Mouse (Mus musculus): ENCODE results near the gene Ccl8.

The Ccl8 gene

GRCm38 (mm10) chr11:82114885-82115284 is at the start of gene Ccl8:
Gene Ccl8, plus strand, starts transcription at chr11:82115185.
- DNase-seq, result no peak

GRCm38 (mm10) chr11:82066953-82067571 is 47.9 kb upstream of the Ccl8 start:
- DNase-seq, result no peak

GRCm38 (mm10) chr11:82071076-82071475 is 43.9 kb upstream of the Ccl8 start:
- DNase-seq, result no peak

- peak; percentile 44 for DNase-seq
Observed at GRCm38 (mm10) chr11:82072374-82072773, 42.6 kb upstream of the Ccl8 start.

GRCm38 (mm10) chr11:82072984-82073383 is 42.0 kb upstream of the Ccl8 start:
- peak; percentile 20 for DNase-seq

- DNase-seq, result no peak
Observed at GRCm38 (mm10) chr11:82073686-82074085, 41.3 kb upstream of the Ccl8 start.

GRCm38 (mm10) chr11:82077031-82077430 is 38.0 kb upstream of the Ccl8 start:
- DNase-seq, result peak; percentile 19

- no peak for DNase-seq
Observed at GRCm38 (mm10) chr11:82078136-82078730, 36.8 kb upstream of the Ccl8 start.

- peak; percentile 15 for DNase-seq
Observed at GRCm38 (mm10) chr11:82080865-82081264, 34.1 kb upstream of the Ccl8 start.

GRCm38 (mm10) chr11:82084360-82084759 is 30.6 kb upstream of the Ccl8 start:
- DNase-seq, result no peak

GRCm38 (mm10) chr11:82099511-82100323 is 15.3 kb upstream of the Ccl8 start:
- no peak for DNase-seq

- DNase-seq, result no peak
Observed at GRCm38 (mm10) chr11:82101087-82101486, 13.9 kb upstream of the Ccl8 start.

GRCm38 (mm10) chr11:82101529-82101928 is 13.5 kb upstream of the Ccl8 start, which contains the start of gene Ccl12:
Gene Ccl12, plus strand, starts transcription at chr11:82101845.
- no peak for DNase-seq

- no peak for DNase-seq
Observed at GRCm38 (mm10) chr11:82109611-82110010, 5.4 kb upstream of the Ccl8 start.

GRCm38 (mm10) chr11:82110372-82111248 is 4.4 kb upstream of the Ccl8 start:
- no peak for DNase-seq

GRCm38 (mm10) chr11:82116041-82116440 is 1.1 kb downstream of the Ccl8 start:
- no peak for DNase-seq

- DNase-seq, result peak; percentile 11
Observed at GRCm38 (mm10) chr11:82132977-82133376, 18.0 kb downstream of the Ccl8 start.

- DNase-seq, result peak; percentile 36
Observed at GRCm38 (mm10) chr11:82136196-82136595, 21.2 kb downstream of the Ccl8 start.

GRCm38 (mm10) chr11:82139492-82140094 is 24.6 kb downstream of the Ccl8 start:
- DNase-seq, result peak; percentile 51

- no peak for DNase-seq
Observed at GRCm38 (mm10) chr11:82159126-82159525, 44.1 kb downstream of the Ccl8 start.

- DNase-seq, result no peak
Observed at GRCm38 (mm10) chr11:82163285-82163684, 48.3 kb downstream of the Ccl8 start.
